Mouse (Mus musculus) left cerebral cortex, postnatal 25 days (tissue): ENCODE results near the gene Tspan31. TPM values are rescaled to one million over a fixed set of nuclear protein-coding genes. Genes with fewer than 3 reads are reported as not detected.

Experiments
- total RNA-seq, 2 experiments: library from RNA; stranded (reverse); gene quantifications; 2 replicates each; pipeline ENCODE4 v1.2.3; 2021

Gene Tspan31
- total RNA-seq, 2 experiments from 2014 or later: 65.5 to 71.5 TPM

Other genes with a start within 250 kb of the Tspan31 start
- gene Atp23, start 168.9 kb downstream of the Tspan31 start, total RNA-seq: 1 to 10 TPM; 9.2 to 9.7 TPM
- gene Ctdsp2, start 91.5 kb downstream of the Tspan31 start, total RNA-seq: 10 to 100 TPM; 69.2 to 80.7 TPM
- gene Avil, start 69.6 kb downstream of the Tspan31 start, total RNA-seq: under 1 TPM in 1 of 2 experiments, not detected in 1; 0.25 TPM
- gene Tsfm, start 39.4 kb downstream of the Tspan31 start, total RNA-seq: 10 to 100 TPM; 30.1 to 37.1 TPM
- gene Mettl1, start 28.9 kb downstream of the Tspan31 start, total RNA-seq: 1 to 10 TPM; 8.7 to 9.7 TPM
- gene Eef1akmt3, start 28.8 kb downstream of the Tspan31 start, total RNA-seq: under 1 TPM; 0.16 to 0.25 TPM
- 1 to 10 TPM in 1 of 2 experiments, under 1 TPM in 1; 0.57 to 1.1 TPM for gene Cyp27b1, start 22.0 kb downstream of the Tspan31 start, total RNA-seq
- 10 to 100 TPM; 21.7 to 21.8 TPM for gene March9, start 10.1 kb downstream of the Tspan31 start, total RNA-seq
- gene Cdk4, start 6.7 kb downstream of the Tspan31 start, total RNA-seq: 10 to 100 TPM; 84.9 to 86.2 TPM
- gene Agap2, start 5.0 kb upstream of the Tspan31 start, total RNA-seq: 100 to 1,000 TPM; 678 to 689 TPM
- gene Os9, start 50.9 kb upstream of the Tspan31 start, total RNA-seq: 100 to 1,000 TPM; 106 to 112 TPM
- gene B4galnt1, start 95.0 kb upstream of the Tspan31 start, total RNA-seq: 100 to 1,000 TPM; 111 to 116 TPM
- gene Slc26a10, start 110.4 kb upstream of the Tspan31 start, total RNA-seq: 1 to 10 TPM; 2.4 to 4.1 TPM
- 100 to 1,000 TPM; 142 to 156 TPM for gene Arhgef25, start 119.8 kb upstream of the Tspan31 start, total RNA-seq
- 100 to 1,000 TPM; 210 TPM for gene Dtx3, start 125.5 kb upstream of the Tspan31 start, total RNA-seq
- 10 to 100 TPM; 95.2 to 95.6 TPM for gene Pip4k2c, start 141.3 kb upstream of the Tspan31 start, total RNA-seq
- 100 to 1,000 TPM; 934 to 952 TPM for gene Kif5a, start 193.1 kb upstream of the Tspan31 start, total RNA-seq
- gene Dctn2, start 196.1 kb upstream of the Tspan31 start, total RNA-seq: 100 to 1,000 TPM; 262 to 278 TPM
- 10 to 100 TPM; 32.2 to 38.9 TPM for gene Mbd6, start 218.8 kb upstream of the Tspan31 start, total RNA-seq
- gene Mars, start 241.5 kb upstream of the Tspan31 start, total RNA-seq: 10 to 100 TPM; 56.0 to 57.1 TPM